Mouse (Mus musculus) olfactory bulb, adult 2 months (tissue): ENCODE data around the gene Tfap2c.

Experiments used
- CTCF ChIP-seq: fragments of 200-500 bp; IDR thresholded peaks from 2 replicates; pipeline ENCODE4 v1.5.1; 2012; ENCODE audit warnings: low read depth, mild to moderate bottlenecking, low read length, moderate library complexity; ENCODE audit not compliant: insufficient read depth
- POLR2A ChIP-seq: fragments of 200-500 bp; IDR thresholded peaks from 2 replicates; pipeline ENCODE4 v1.6.1; 2012; ENCODE audit warnings: mild to moderate bottlenecking, low read depth, low read length, moderate library complexity; ENCODE audit not compliant: insufficient read depth

GRCm38 (mm10) chr2:172516407-172516992, 32.9 kb upstream of the Tfap2c start:
- no peak for TF ChIP-seq CTCF
- no peak for TF ChIP-seq POLR2A
